Mouse (Mus musculus): ENCODE measurements at regions not wholly inside any gene's neighbourhood (a gene's known extent, or its start where the extent isn't known, plus 50 kb on each side); places are given as distances from the start of the nearest gene placed in this dataset.

GRCm38 (mm10) chr11:64609043-64609442 lies 172.6 kb upstream of the F930015N05Rik start:
- Histone ChIP-seq H3K27ac (no peak overlapping the region), H3K4me3 (no peak overlapping the region), H3K36me3 (no peaks in the 10 kb centered on the region), H3K4me1 (no peaks in the 10 kb centered on the region), H3K27me3 (no peaks in the 10 kb centered on the region), H3K9me3 (no peaks in the 10 kb centered on the region), H3K9ac (no peak overlapping the region), H3K4me2 (replicated peaks) (no peak overlapping the region)
- 82% methylated on average over 2 of the region's 2 CpGs for WGBS
- ATAC-seq (ENCODE audit: low FRiP score, low read depth), result no peak

GRCm38 (mm10) chr11:64610724-64611123 lies 174.3 kb upstream of the F930015N05Rik start:
- H3K9ac ChIP-seq, result no peak overlapping the region
- H3K36me3 ChIP-seq, result no peaks in the 10 kb centered on the region
- no peaks in the 10 kb centered on the region for H3K9me3 ChIP-seq
- H3K27ac ChIP-seq, result no peak overlapping the region
- ATAC-seq (ENCODE audit: low FRiP score, low read depth), result no peak
- no peaks in the 10 kb centered on the region for H3K27me3 ChIP-seq
- H3K4me1 ChIP-seq, result no peaks in the 10 kb centered on the region
- 84% methylated on average over 3 of the region's 3 CpGs for WGBS
- no peak overlapping the region for H3K4me2 ChIP-seq (replicated peaks)
- no peak overlapping the region for H3K4me3 ChIP-seq

GRCm38 (mm10) chr11:64615140-64615539 lies 178.7 kb upstream of the F930015N05Rik start:
- Histone ChIP-seq H3K4me2 (replicated peaks) (no peak overlapping the region), H3K9me3 (no peaks in the 10 kb centered on the region), H3K27ac (no peak overlapping the region), H3K27me3 (no peaks in the 10 kb centered on the region), H3K4me3 (no peak overlapping the region), H3K36me3 (no peaks in the 10 kb centered on the region), H3K4me1 (peaks cover 12% of the 10 kb centered on the region), H3K9ac (no peak overlapping the region)
- 78% methylated on average over 1 of the region's 1 CpGs for WGBS
- ATAC-seq (ENCODE audit: low FRiP score, low read depth), result no peak

GRCm38 (mm10) chr11:64618631-64619385 lies 182.4 kb upstream of the F930015N05Rik start:
- Histone ChIP-seq H3K4me3 (no peak overlapping the region), H3K36me3 (no peaks in the 10 kb centered on the region), H3K9me3 (no peaks in the 10 kb centered on the region), H3K9ac (no peak overlapping the region), H3K4me1 (peaks cover 20% of the 10 kb centered on the region), H3K4me2 (replicated peaks) (no peak overlapping the region), H3K27ac (peak overlapping the region; percentile 61; the same call in 1 of the 2 replicates), H3K27me3 (no peaks in the 10 kb centered on the region)
- peak; percentile 84; the same call in 1 of the 2 replicates for ATAC-seq (ENCODE audit: low FRiP score, low read depth)
- 17% methylated on average over 5 of the region's 5 CpGs for WGBS

GRCm38 (mm10) chr11:64627180-64627579 lies 190.7 kb upstream of the F930015N05Rik start:
- Histone ChIP-seq H3K4me3 (no peak overlapping the region), H3K9me3 (no peaks in the 10 kb centered on the region), H3K4me2 (replicated peaks) (no peak overlapping the region), H3K36me3 (no peaks in the 10 kb centered on the region), H3K27ac (no peak overlapping the region), H3K27me3 (no peaks in the 10 kb centered on the region), H3K4me1 (no peaks in the 10 kb centered on the region), H3K9ac (no peak overlapping the region)
- no peak for ATAC-seq (ENCODE audit: low FRiP score, low read depth)
- 87% methylated on average over 7 of the region's 7 CpGs for WGBS

- Histone ChIP-seq H3K36me3 (no peaks in the 10 kb centered on the region), H3K4me2 (replicated peaks) (no peak overlapping the region), H3K27ac (no peak overlapping the region), H3K9ac (no peak overlapping the region), H3K9me3 (peaks cover 5% of the 10 kb centered on the region; the same call in 1 of the 2 replicates), H3K4me3 (no peak overlapping the region), H3K4me1 (peaks cover 15% of the 10 kb centered on the region), H3K27me3 (no peaks in the 10 kb centered on the region)
- 94% methylated on average over 4 of the region's 4 CpGs for WGBS
- no peak for ATAC-seq (ENCODE audit: low FRiP score, low read depth)
Observed at GRCm38 (mm10) chr11:64640947-64641346, 204.5 kb upstream of the F930015N05Rik start.

- no peak for ATAC-seq (ENCODE audit: low FRiP score, low read depth)
- no peaks in the 10 kb centered on the region for H3K36me3 ChIP-seq
- no peak overlapping the region for H3K27ac ChIP-seq
- 19% methylated on average over 5 of the region's 5 CpGs for WGBS
- no peaks in the 10 kb centered on the region for H3K9me3 ChIP-seq
- no peaks in the 10 kb centered on the region for H3K27me3 ChIP-seq
- H3K9ac ChIP-seq, result no peak overlapping the region
- no peak overlapping the region for H3K4me2 ChIP-seq (replicated peaks)
- peaks cover 30% of the 10 kb centered on the region for H3K4me1 ChIP-seq
- no peak overlapping the region for H3K4me3 ChIP-seq
Observed at GRCm38 (mm10) chr11:64643171-64643570, 206.7 kb upstream of the F930015N05Rik start.

- ATAC-seq (ENCODE audit: low FRiP score, low read depth), result no peak
- Histone ChIP-seq H3K4me2 (replicated peaks) (no peak overlapping the region), H3K27ac (no peak overlapping the region), H3K27me3 (peaks cover 3% of the 10 kb centered on the region; the same call in 1 of the 2 replicates), H3K4me3 (no peak overlapping the region), H3K9me3 (no peaks in the 10 kb centered on the region), H3K36me3 (no peaks in the 10 kb centered on the region), H3K9ac (no peak overlapping the region), H3K4me1 (peaks cover 45% of the 10 kb centered on the region)
- 42% methylated on average over 2 of the region's 2 CpGs for WGBS
Observed at GRCm38 (mm10) chr11:64647938-64648337, 211.5 kb upstream of the F930015N05Rik start.

- peaks cover 9% of the 10 kb centered on the region for H3K27me3 ChIP-seq
- peaks cover 41% of the 10 kb centered on the region for H3K4me1 ChIP-seq
- WGBS, result 36% methylated on average over 10 of the region's 10 CpGs
- no peak overlapping the region for H3K4me2 ChIP-seq (replicated peaks)
- H3K9ac ChIP-seq, result no peak overlapping the region
- H3K4me3 ChIP-seq, result no peak overlapping the region
- no peak for ATAC-seq (ENCODE audit: low FRiP score, low read depth)
- no peaks in the 10 kb centered on the region for H3K9me3 ChIP-seq
- H3K27ac ChIP-seq, result no peak overlapping the region
- no peaks in the 10 kb centered on the region for H3K36me3 ChIP-seq
Observed at GRCm38 (mm10) chr11:64650571-64651282, 214.3 kb upstream of the F930015N05Rik start.

- Histone ChIP-seq H3K27ac (no peak overlapping the region), H3K4me2 (replicated peaks) (no peak overlapping the region), H3K4me1 (peaks cover 27% of the 10 kb centered on the region), H3K9ac (no peak overlapping the region), H3K36me3 (no peaks in the 10 kb centered on the region), H3K4me3 (no peak overlapping the region), H3K9me3 (no peaks in the 10 kb centered on the region), H3K27me3 (peaks cover 18% of the 10 kb centered on the region)
- ATAC-seq (ENCODE audit: low FRiP score, low read depth), result no peak
Observed at GRCm38 (mm10) chr11:64652811-64653210, 216.4 kb upstream of the F930015N05Rik start.

- Histone ChIP-seq H3K36me3 (no peaks in the 10 kb centered on the region), H3K9me3 (no peaks in the 10 kb centered on the region), H3K4me3 (no peak overlapping the region), H3K27ac (no peak overlapping the region), H3K4me1 (peaks cover 22% of the 10 kb centered on the region), H3K4me2 (replicated peaks) (no peak overlapping the region), H3K27me3 (peaks cover 18% of the 10 kb centered on the region), H3K9ac (no peak overlapping the region)
- no peak for ATAC-seq (ENCODE audit: low FRiP score, low read depth)
- 90% methylated on average over 1 of the region's 1 CpGs for WGBS
Observed at GRCm38 (mm10) chr11:64655162-64655561, 218.7 kb upstream of the F930015N05Rik start.

GRCm38 (mm10) chr11:64663166-64663565 lies 226.7 kb upstream of the F930015N05Rik start:
- 0 out of 2 replicates have a peak overlapping the region, but pooled peaks have one; percentile 4 for H3K4me2 ChIP-seq (replicated peaks)
- H3K27ac ChIP-seq, result no peak overlapping the region
- WGBS, result 20% methylated on average over 6 of the region's 6 CpGs
- peaks cover 22% of the 10 kb centered on the region for H3K4me1 ChIP-seq
- no peak overlapping the region for H3K4me3 ChIP-seq
- no peaks in the 10 kb centered on the region for H3K27me3 ChIP-seq
- no peaks in the 10 kb centered on the region for H3K36me3 ChIP-seq
- ATAC-seq (ENCODE audit: low FRiP score, low read depth), result no peak
- no peaks in the 10 kb centered on the region for H3K9me3 ChIP-seq
- no peak overlapping the region for H3K9ac ChIP-seq
